Mouse (Mus musculus): ENCODE data around the gene Mutyh. TPM values are rescaled to one million over a fixed set of nuclear protein-coding genes. Genes with fewer than 3 reads are reported as not detected.
A peak's percentile ranks its signal among the peaks of the same experiment; 100 is the strongest.
"Not testable (repeated sequence)": the region's sequence is repeated elsewhere in the genome, so short reads cannot be mapped to it uniquely, and the experiment has no call there.

Gene Mutyh
- polyA plus RNA-seq, 1 experiment from 2014 or later, result 17.9 TPM

DNA sequence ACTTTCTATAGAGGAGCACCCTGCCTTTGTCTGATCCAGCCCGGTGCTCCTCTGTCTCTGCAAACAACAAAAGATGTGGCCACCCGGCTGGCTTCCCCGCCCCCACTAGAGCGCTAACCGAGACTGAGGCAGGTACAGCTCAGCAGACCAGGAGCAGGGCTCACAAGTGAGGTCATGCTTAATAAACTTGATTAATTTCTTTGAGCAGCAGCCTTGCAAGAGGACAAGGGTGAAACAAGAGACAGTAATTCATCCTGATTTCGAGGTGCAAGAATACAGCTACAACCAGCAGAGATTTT, 22.5 kb downstream of the Mutyh start:
- 7% methylated on average over 6 of the region's 6 CpGs for WGBS
- Histone ChIP-seq H3K9me3 (ENCODE audit: control insufficient read depth, low read length) (no peaks in the 10 kb centered on the region), H3K9ac (ENCODE audit: low read depth, low read length) (no peak overlapping the region), H3K36me3 (ENCODE audit: control insufficient read depth, insufficient read depth, low read length) (no peaks in the 10 kb centered on the region), H3K4me3 (ENCODE audit: low read length) (no peak overlapping the region), H3K27ac (ENCODE audit: low read depth, low read length) (peak overlapping the region; percentile 13; the same call in 1 of the 2 replicates), H3K4me2 (replicated peaks; ENCODE audit: low read depth, low read length) (no peak overlapping the region), H3K27me3 (ENCODE audit: control insufficient read depth, insufficient read depth, low read length) (no peaks in the 10 kb centered on the region), H3K4me1 (ENCODE audit: control insufficient read depth, insufficient read depth, low read length) (peaks cover 11% of the 10 kb centered on the region)
- peak; percentile 87 for ATAC-seq (ENCODE audit: low FRiP score, low TSS enrichment)

DNA sequence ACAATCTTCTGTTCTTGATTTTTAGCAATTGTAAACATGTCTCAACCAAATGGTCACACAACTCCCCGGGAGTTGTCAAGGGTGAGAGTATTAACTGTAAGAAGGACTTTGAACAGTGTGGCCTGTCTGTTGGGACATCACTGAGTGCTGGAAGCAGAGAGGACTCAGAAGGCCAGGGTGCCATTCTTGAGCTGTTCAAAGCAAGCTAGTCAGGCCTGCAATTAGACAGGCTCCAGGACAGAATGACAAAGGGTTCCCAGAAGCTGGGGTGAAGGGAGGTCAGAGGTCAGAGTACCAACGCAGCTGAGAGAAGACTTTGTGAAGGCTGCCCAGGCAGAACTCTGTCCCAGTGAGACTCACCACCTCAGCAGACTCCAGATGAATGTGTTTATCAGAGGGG, 31.5 kb downstream of the Mutyh start:
- Histone ChIP-seq H3K4me3 (ENCODE audit: low read length) (no peak overlapping the region), H3K36me3 (ENCODE audit: control insufficient read depth, insufficient read depth, low read length) (no peaks in the 10 kb centered on the region), H3K27me3 (ENCODE audit: control insufficient read depth, insufficient read depth, low read length) (peaks cover 3% of the 10 kb centered on the region; the same call in 1 of the 2 replicates), H3K4me2 (replicated peaks; ENCODE audit: low read depth, low read length) (no peak overlapping the region), H3K27ac (ENCODE audit: low read depth, low read length) (no peak overlapping the region), H3K9me3 (ENCODE audit: control insufficient read depth, low read length) (no peaks in the 10 kb centered on the region), H3K4me1 (ENCODE audit: control insufficient read depth, insufficient read depth, low read length) (no peaks in the 10 kb centered on the region), H3K9ac (ENCODE audit: low read depth, low read length) (no peak overlapping the region)
- WGBS, result 30% methylated on average over 2 of the region's 2 CpGs
- ATAC-seq (ENCODE audit: low FRiP score, low TSS enrichment), result no peak

DNA sequence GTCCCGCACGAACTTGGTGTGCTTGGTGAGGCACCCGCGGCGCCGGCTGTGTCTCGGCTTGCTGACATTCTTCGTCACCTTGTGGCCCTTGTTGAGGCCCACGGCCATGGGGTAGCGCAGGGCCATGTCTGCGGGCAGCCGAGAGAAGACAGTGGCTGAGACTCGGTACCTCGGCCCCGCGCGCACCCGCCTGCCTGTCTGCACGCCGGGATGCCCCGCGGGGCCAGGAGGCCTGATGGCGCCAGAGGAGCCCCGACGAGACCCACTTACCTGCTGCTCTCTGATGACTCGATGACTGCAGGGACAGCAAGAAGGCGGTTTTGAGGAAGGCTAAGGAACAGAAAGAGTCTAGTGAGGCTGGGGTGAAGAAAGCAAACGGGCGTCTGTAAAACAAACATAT, 32.6 kb downstream of the Mutyh start:
- not testable (repeated sequence) for H3K27me3 ChIP-seq (ENCODE audit: control insufficient read depth, insufficient read depth, low read length); H3K4me3 ChIP-seq (ENCODE audit: low read length); H3K9ac ChIP-seq (ENCODE audit: low read depth, low read length); H3K9me3 ChIP-seq (ENCODE audit: control insufficient read depth, low read length); H3K27ac ChIP-seq (ENCODE audit: low read depth, low read length); H3K36me3 ChIP-seq (ENCODE audit: control insufficient read depth, insufficient read depth, low read length); ATAC-seq (ENCODE audit: low FRiP score, low TSS enrichment); H3K4me1 ChIP-seq (ENCODE audit: control insufficient read depth, insufficient read depth, low read length)
- peak overlapping the region; percentile 19; the same call in 1 of the 2 replicates for H3K4me2 ChIP-seq (replicated peaks; ENCODE audit: low read depth, low read length)
- WGBS, result 31% methylated on average over 20 of the region's 29 CpGs

DNA sequence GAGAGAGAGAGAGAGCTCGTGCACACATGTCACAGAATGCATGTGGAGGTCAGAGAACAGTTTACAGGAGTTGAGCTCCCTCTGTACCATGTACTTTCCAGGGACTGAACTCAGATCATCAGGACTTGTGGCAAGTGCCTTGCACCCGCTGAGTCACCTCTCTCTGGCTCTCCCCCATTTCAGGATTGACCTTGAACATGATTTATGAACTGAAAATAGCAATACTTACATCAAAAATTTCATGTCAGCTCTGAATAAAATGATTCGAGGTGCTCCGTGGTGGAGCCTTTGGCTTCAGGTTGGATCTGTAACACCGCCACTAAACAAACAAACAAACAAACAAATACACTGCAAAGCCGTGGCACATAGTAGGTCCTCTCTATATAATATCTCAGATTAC, 33.3 kb downstream of the Mutyh start:
- no peaks in the 10 kb centered on the region for H3K4me1 ChIP-seq (ENCODE audit: control insufficient read depth, insufficient read depth, low read length)
- no peaks in the 10 kb centered on the region for H3K36me3 ChIP-seq (ENCODE audit: control insufficient read depth, insufficient read depth, low read length)
- H3K27ac ChIP-seq (ENCODE audit: low read depth, low read length), result no peak overlapping the region
- H3K4me2 ChIP-seq (replicated peaks; ENCODE audit: low read depth, low read length), result no peak overlapping the region
- H3K9me3 ChIP-seq (ENCODE audit: control insufficient read depth, low read length), result no peaks in the 10 kb centered on the region
- H3K9ac ChIP-seq (ENCODE audit: low read depth, low read length), result no peak overlapping the region
- no peak overlapping the region for H3K4me3 ChIP-seq (ENCODE audit: low read length)
- 79% methylated on average over 6 of the region's 6 CpGs for WGBS
- no peak for ATAC-seq (ENCODE audit: low FRiP score, low TSS enrichment)
- peaks cover 3% of the 10 kb centered on the region; the same call in 1 of the 2 replicates for H3K27me3 ChIP-seq (ENCODE audit: control insufficient read depth, insufficient read depth, low read length)

- Histone ChIP-seq H3K27me3 (ENCODE audit: control insufficient read depth, insufficient read depth, low read length) (peaks cover 1% of the 10 kb centered on the region; the same call in 1 of the 2 replicates), H3K9me3 (ENCODE audit: control insufficient read depth, low read length) (no peaks in the 10 kb centered on the region), H3K4me1 (ENCODE audit: control insufficient read depth, insufficient read depth, low read length) (no peaks in the 10 kb centered on the region), H3K9ac (ENCODE audit: low read depth, low read length) (no peak overlapping the region), H3K4me3 (ENCODE audit: low read length) (no peak overlapping the region), H3K4me2 (replicated peaks; ENCODE audit: low read depth, low read length) (no peak overlapping the region), H3K36me3 (ENCODE audit: control insufficient read depth, insufficient read depth, low read length) (no peaks in the 10 kb centered on the region), H3K27ac (ENCODE audit: low read depth, low read length) (no peak overlapping the region)
- WGBS, result 97% methylated on average over 3 of the region's 3 CpGs
- ATAC-seq (ENCODE audit: low FRiP score, low TSS enrichment), result no peak
Observed at GRCm38 (mm10) chr4:116844324-116844723, 36.8 kb downstream of the Mutyh start.

DNA sequence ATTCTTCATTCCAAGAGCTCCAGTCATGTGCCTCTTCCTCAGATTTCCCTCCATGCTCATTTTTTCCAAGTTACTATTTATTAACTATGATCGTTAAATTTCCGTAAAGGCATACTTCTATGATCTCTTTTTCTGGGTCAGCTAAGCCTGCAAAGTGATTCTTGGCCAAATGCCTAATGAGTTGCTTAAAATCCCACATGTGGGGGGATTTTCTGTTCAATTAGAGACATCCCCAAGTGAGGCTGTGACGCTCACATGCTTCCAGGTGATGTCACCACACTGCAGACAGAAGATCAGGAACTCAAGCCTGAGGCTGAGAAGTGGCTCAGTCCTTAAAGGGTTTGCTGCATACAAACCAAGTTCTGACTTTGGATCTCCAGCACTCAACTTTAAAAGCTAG, 42.4 kb downstream of the Mutyh start:
- Histone ChIP-seq H3K4me2 (replicated peaks; ENCODE audit: low read depth, low read length) (no peak overlapping the region), H3K4me1 (ENCODE audit: control insufficient read depth, insufficient read depth, low read length) (no peaks in the 10 kb centered on the region), H3K4me3 (ENCODE audit: low read length) (no peak overlapping the region), H3K9ac (ENCODE audit: low read depth, low read length) (no peak overlapping the region), H3K27me3 (ENCODE audit: control insufficient read depth, insufficient read depth, low read length) (no peaks in the 10 kb centered on the region), H3K9me3 (ENCODE audit: control insufficient read depth, low read length) (no peaks in the 10 kb centered on the region), H3K27ac (ENCODE audit: low read depth, low read length) (no peak overlapping the region), H3K36me3 (ENCODE audit: control insufficient read depth, insufficient read depth, low read length) (no peaks in the 10 kb centered on the region)
- WGBS, result 78% methylated on average over 3 of the region's 3 CpGs
- no peak for ATAC-seq (ENCODE audit: low FRiP score, low TSS enrichment)

DNA sequence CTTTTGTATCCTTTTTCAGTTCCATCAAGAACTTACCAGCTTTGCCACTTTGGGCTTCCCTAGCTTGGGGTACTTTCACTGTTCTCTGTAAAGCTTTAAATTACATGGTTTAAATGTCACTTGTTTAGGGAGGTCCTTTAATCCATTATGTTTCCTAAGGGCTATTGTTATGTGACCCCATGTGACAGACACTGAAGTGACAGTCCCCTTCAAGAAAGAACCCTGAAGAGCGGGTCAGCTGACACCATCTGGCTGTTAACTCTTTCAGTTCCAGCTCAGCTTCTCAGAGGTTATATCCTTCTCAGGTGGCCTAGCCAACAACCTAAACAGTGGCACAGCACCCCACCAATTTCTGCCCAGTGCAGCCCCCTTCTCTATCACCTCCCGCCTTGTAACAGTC, 46.8 kb downstream of the Mutyh start:
- H3K9me3 ChIP-seq (ENCODE audit: control insufficient read depth, low read length), result no peaks in the 10 kb centered on the region
- WGBS, result 33% methylated on average over 2 of the region's 2 CpGs
- H3K4me3 ChIP-seq (ENCODE audit: low read length), result no peak overlapping the region
- H3K4me2 ChIP-seq (replicated peaks; ENCODE audit: low read depth, low read length), result no peak overlapping the region
- no peak overlapping the region for H3K9ac ChIP-seq (ENCODE audit: low read depth, low read length)
- ATAC-seq (ENCODE audit: low FRiP score, low TSS enrichment), result no peak
- no peaks in the 10 kb centered on the region for H3K4me1 ChIP-seq (ENCODE audit: control insufficient read depth, insufficient read depth, low read length)
- H3K36me3 ChIP-seq (ENCODE audit: control insufficient read depth, insufficient read depth, low read length), result no peaks in the 10 kb centered on the region
- H3K27me3 ChIP-seq (ENCODE audit: control insufficient read depth, insufficient read depth, low read length), result no peaks in the 10 kb centered on the region
- H3K27ac ChIP-seq (ENCODE audit: low read depth, low read length), result no peak overlapping the region

DNA sequence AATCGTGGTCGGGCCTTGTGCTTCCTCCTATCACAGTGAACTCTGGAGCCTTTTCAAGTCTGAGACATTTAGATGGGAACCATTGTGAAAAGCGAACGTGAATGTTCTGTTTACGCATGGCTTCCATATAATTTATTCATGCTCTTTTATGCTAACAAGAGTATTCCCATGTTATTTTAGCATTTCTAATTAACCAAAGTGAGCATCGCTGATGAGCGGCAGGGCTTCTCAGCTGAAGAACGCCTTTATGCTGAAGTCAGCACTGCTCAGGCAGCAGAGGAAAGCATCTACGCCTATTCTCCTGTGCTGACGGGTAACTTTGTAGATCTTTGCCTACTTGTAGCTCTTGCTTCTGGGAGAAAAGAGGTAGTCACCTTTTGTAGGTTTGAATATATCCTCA, 49.7 kb downstream of the Mutyh start:
- Histone ChIP-seq H3K4me3 (ENCODE audit: low read length) (no peak overlapping the region), H3K27me3 (ENCODE audit: control insufficient read depth, insufficient read depth, low read length) (no peaks in the 10 kb centered on the region), H3K27ac (ENCODE audit: low read depth, low read length) (no peak overlapping the region), H3K36me3 (ENCODE audit: control insufficient read depth, insufficient read depth, low read length) (no peaks in the 10 kb centered on the region), H3K9me3 (ENCODE audit: control insufficient read depth, low read length) (no peaks in the 10 kb centered on the region), H3K4me1 (ENCODE audit: control insufficient read depth, insufficient read depth, low read length) (no peaks in the 10 kb centered on the region), H3K9ac (ENCODE audit: low read depth, low read length) (no peak overlapping the region), H3K4me2 (replicated peaks; ENCODE audit: low read depth, low read length) (no peak overlapping the region)
- ATAC-seq (ENCODE audit: low FRiP score, low TSS enrichment), result no peak
- WGBS, result 91% methylated on average over 10 of the region's 10 CpGs

GRCm38 (mm10) chr4:116859711-116860110, 52.2 kb downstream of the Mutyh start:
- ATAC-seq (ENCODE audit: low FRiP score, low TSS enrichment), result no peak
- Histone ChIP-seq H3K4me3 (ENCODE audit: low read length) (no peak overlapping the region), H3K27ac (ENCODE audit: low read depth, low read length) (no peak overlapping the region), H3K9ac (ENCODE audit: low read depth, low read length) (no peak overlapping the region), H3K9me3 (ENCODE audit: control insufficient read depth, low read length) (no peaks in the 10 kb centered on the region), H3K36me3 (ENCODE audit: control insufficient read depth, insufficient read depth, low read length) (no peaks in the 10 kb centered on the region), H3K4me1 (ENCODE audit: control insufficient read depth, insufficient read depth, low read length) (no peaks in the 10 kb centered on the region), H3K4me2 (replicated peaks; ENCODE audit: low read depth, low read length) (no peak overlapping the region), H3K27me3 (ENCODE audit: control insufficient read depth, insufficient read depth, low read length) (no peaks in the 10 kb centered on the region)
- WGBS, result 60% methylated on average over 5 of the region's 5 CpGs

DNA sequence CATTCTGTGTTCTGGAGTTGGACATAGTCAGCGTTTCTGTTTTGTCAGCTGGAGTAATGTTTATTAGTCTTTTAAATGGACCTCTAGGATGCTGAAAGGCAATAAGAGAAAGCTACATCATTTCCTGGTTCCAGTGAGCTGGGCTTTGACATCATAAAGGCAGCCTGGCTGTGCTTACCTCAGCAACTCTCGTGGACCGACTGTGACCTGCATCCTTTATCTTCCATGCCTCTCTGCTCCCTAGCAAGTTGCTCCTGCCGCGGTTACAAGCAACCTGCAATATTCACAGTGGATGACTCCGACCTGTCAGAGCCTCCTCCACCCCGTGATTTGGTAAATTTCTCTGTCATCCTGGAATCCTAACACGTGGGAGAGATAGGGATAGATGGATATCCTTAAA, 54.5 kb downstream of the Mutyh start:
- H3K36me3 ChIP-seq (ENCODE audit: control insufficient read depth, insufficient read depth, low read length), result no peaks in the 10 kb centered on the region
- no peak overlapping the region for H3K4me3 ChIP-seq (ENCODE audit: low read length)
- 46% methylated on average over 8 of the region's 8 CpGs for WGBS
- no peak for ATAC-seq (ENCODE audit: low FRiP score, low TSS enrichment)
- H3K27me3 ChIP-seq (ENCODE audit: control insufficient read depth, insufficient read depth, low read length), result no peaks in the 10 kb centered on the region
- H3K4me2 ChIP-seq (replicated peaks; ENCODE audit: low read depth, low read length), result no peak overlapping the region
- no peaks in the 10 kb centered on the region for H3K9me3 ChIP-seq (ENCODE audit: control insufficient read depth, low read length)
- no peaks in the 10 kb centered on the region for H3K4me1 ChIP-seq (ENCODE audit: control insufficient read depth, insufficient read depth, low read length)
- H3K9ac ChIP-seq (ENCODE audit: low read depth, low read length), result no peak overlapping the region
- H3K27ac ChIP-seq (ENCODE audit: low read depth, low read length), result no peak overlapping the region
